Mouse (Mus musculus) gastrocnemius, adult 18-20 months (tissue): Measurements from ENCODE around the gene Bcas3. TPM values are rescaled to one million over a fixed set of nuclear protein-coding genes. Genes with fewer than 3 reads are reported as not detected.

ENCODE experiments used
- DNase-seq: peaks from one replicate; pipeline ENCODE4 v3.0.0; 2021; ENCODE audit warnings: low spot score
- total RNA-seq, 2 experiments: library from RNA; stranded (reverse); gene quantifications; 2 replicates each; pipeline ENCODE4 v1.2.3; 2021

Gene Bcas3
- total RNA-seq, 2 experiments from 2014 or later: 40.7 to 47.3 TPM

GRCm38 (mm10) chr11:85660304-85660703 is 307.3 kb downstream of the Bcas3 start:
- no peak for DNase-seq

- DNase-seq: no peak
These were observed 314.2 kb downstream of the Bcas3 start for GRCm38 (mm10) chr11:85667176-85667575.

GRCm38 (mm10) chr11:85667741-85668140 is 314.8 kb downstream of the Bcas3 start:
- DNase-seq: no peak

GRCm38 (mm10) chr11:85672881-85673475 is 320.0 kb downstream of the Bcas3 start:
- DNase-seq: no peak

- no peak for DNase-seq
These were observed 322.3 kb downstream of the Bcas3 start for GRCm38 (mm10) chr11:85675244-85675643.

GRCm38 (mm10) chr11:85676357-85677004 is 323.5 kb downstream of the Bcas3 start:
- DNase-seq: no peak

GRCm38 (mm10) chr11:85678666-85679065 is 325.7 kb downstream of the Bcas3 start:
- DNase-seq: no peak

- DNase-seq: no peak
These were observed 328.8 kb downstream of the Bcas3 start for GRCm38 (mm10) chr11:85681580-85682419.

GRCm38 (mm10) chr11:85684981-85685380 is 332.0 kb downstream of the Bcas3 start:
- DNase-seq: no peak

GRCm38 (mm10) chr11:85687816-85688439 is 335.0 kb downstream of the Bcas3 start:
- no peak for DNase-seq

- no peak for DNase-seq
These were observed 335.5 kb downstream of the Bcas3 start for GRCm38 (mm10) chr11:85688440-85688838.

- DNase-seq: no peak
These were observed 336.3 kb downstream of the Bcas3 start for GRCm38 (mm10) chr11:85689226-85689625.

GRCm38 (mm10) chr11:85691285-85691684 is 338.3 kb downstream of the Bcas3 start:
- no peak for DNase-seq

GRCm38 (mm10) chr11:85695614-85696263 is 342.8 kb downstream of the Bcas3 start:
- DNase-seq: no peak

GRCm38 (mm10) chr11:85696491-85697398 is 343.8 kb downstream of the Bcas3 start:
- DNase-seq: no peak

GRCm38 (mm10) chr11:85697468-85697867 is 344.5 kb downstream of the Bcas3 start:
- DNase-seq: no peak

GRCm38 (mm10) chr11:85698242-85698641 is 345.3 kb downstream of the Bcas3 start:
- DNase-seq: no peak

- no peak for DNase-seq
These were observed 351.2 kb downstream of the Bcas3 start for GRCm38 (mm10) chr11:85704062-85704748.

GRCm38 (mm10) chr11:85706630-85707029 is 353.7 kb downstream of the Bcas3 start:
- DNase-seq: no peak

- no peak for DNase-seq
These were observed 354.5 kb downstream of the Bcas3 start for GRCm38 (mm10) chr11:85707496-85707895.
